10 mouse cellular contexts compared by ENCODE assay signal in genomic region chr17:35026206-35026605, GRCm38 (mm10). TPM values are rescaled to one million over a fixed set of nuclear protein-coding genes. Genes with fewer than 3 reads are reported as not detected.
DNase-seq lines count a peak whose midpoint lies in the region; ATAC-seq and TF ChIP-seq lines count a peak whose summit lies in the region.
"Had no signal": no experiment of that assay in that cellular context is flagged by ENCODE, and none has a peak within 500 bp of the region (broad histone marks: within the 10 kb centered on the region; RNA-seq: fewer than 3 reads in every experiment).

No protein-coding gene starts in this region.

- H3K4me1 ChIP-seq in liver, postnatal 0 days (ENCODE audit: insufficient read depth): peaks cover 30% of the 10 kb centered on the region
- peaks cover 32% of the 10 kb centered on the region for H3K4me1 ChIP-seq in embryonic facial prominence, embryonic 12.5 days
- peaks cover 25% of the 10 kb centered on the region for H3K4me1 ChIP-seq in intestine, embryonic 16.5 days (ENCODE audit: control insufficient read depth, insufficient read depth, low read length)

- WGBS in liver, postnatal 0 days (ENCODE audit: insufficient replicate concordance): 87% methylated on average over 5 of the region's 5 CpGs
- WGBS in embryonic facial prominence, embryonic 12.5 days: 80% methylated on average over 5 of the region's 5 CpGs
- WGBS in intestine, embryonic 16.5 days: 84% methylated on average over 5 of the region's 5 CpGs

- no peak overlapping the region for H3K4me3 ChIP-seq in gastrocnemius, adult 2 months
- H3K4me3 ChIP-seq in liver, postnatal 0 days (ENCODE audit: low read depth, low read length): no peak overlapping the region
- H3K4me3 ChIP-seq in embryonic facial prominence, embryonic 12.5 days: no peak overlapping the region
- H3K4me3 ChIP-seq in intestine, embryonic 16.5 days (ENCODE audit: low read length): no peak overlapping the region
- H3K4me3 ChIP-seq: liver, embryonic 15.5 days had no signal

- no peak overlapping the region for H3K4me2 ChIP-seq in liver, postnatal 0 days (ENCODE audit: low read depth, low read length)
- H3K4me2 ChIP-seq in embryonic facial prominence, embryonic 12.5 days (replicated peaks): no peak overlapping the region
- peak overlapping the region; percentile 12; the same call in 1 of the 2 replicates for H3K4me2 ChIP-seq in intestine, embryonic 16.5 days (ENCODE audit: low read depth, low read length)
- H3K4me2 ChIP-seq: liver, embryonic 15.5 days had no signal

- no peaks in the 10 kb centered on the region for H3K36me3 ChIP-seq in liver, postnatal 0 days (replicated peaks; ENCODE audit: insufficient read depth, low read length)
- H3K36me3 ChIP-seq in embryonic facial prominence, embryonic 12.5 days: no peaks in the 10 kb centered on the region
- H3K36me3 ChIP-seq in intestine, embryonic 16.5 days (ENCODE audit: control insufficient read depth, insufficient read depth, low read length): no peaks in the 10 kb centered on the region
- H3K36me3 ChIP-seq: liver, embryonic 15.5 days had no signal

- H3K27ac ChIP-seq in gastrocnemius, adult 2 months: no peak overlapping the region
- H3K27ac ChIP-seq in liver, postnatal 0 days (ENCODE audit: low read depth): no peak overlapping the region
- peak overlapping the region; percentile 58; the same call in 1 of the 2 replicates for H3K27ac ChIP-seq in embryonic facial prominence, embryonic 12.5 days
- no peak overlapping the region for H3K27ac ChIP-seq in intestine, embryonic 16.5 days (ENCODE audit: low read length)
- H3K27ac ChIP-seq: liver, embryonic 15.5 days had no signal

- intact Hi-C loops in gastrocnemius, adult 2 months (cut with DNase I): loop anchor here (10.0 kb wide), 1 partner anchor 209 kb away; the partner anchor contains the start of genes Atp6v1g2 and Nfkbil1

- peak; percentile 12 for DNase-seq in gastrocnemius, adult 2 months
- DNase-seq in gastrocnemius, adult 18-20 months (ENCODE audit: low spot score): no peak
- peak; percentile 13 for DNase-seq in liver, postnatal 0 days
- no peak for DNase-seq in liver
- DNase-seq in ovary, adult 18-20 months (ENCODE audit: low spot score): no peak
- no peak for DNase-seq in left cerebral cortex, adult 9 months (ENCODE audit: low spot score in 2 of 2)

- no peaks in the 10 kb centered on the region for H3K9me3 ChIP-seq in liver, postnatal 0 days (ENCODE audit: low read length)
- no peaks in the 10 kb centered on the region for H3K9me3 ChIP-seq in embryonic facial prominence, embryonic 12.5 days
- no peaks in the 10 kb centered on the region for H3K9me3 ChIP-seq in intestine, embryonic 16.5 days (ENCODE audit: control insufficient read depth, low read length)
- H3K9me3 ChIP-seq: liver, embryonic 15.5 days had no signal

- H3K27me3 ChIP-seq in liver, postnatal 0 days (ENCODE audit: insufficient read depth, low read length): 0 out of 2 replicates have a peak, but pooled peaks cover 3% of the 10 kb centered on the region
- H3K27me3 ChIP-seq in embryonic facial prominence, embryonic 12.5 days: no peaks in the 10 kb centered on the region
- H3K27me3 ChIP-seq in intestine, embryonic 16.5 days (replicated peaks; ENCODE audit: control insufficient read depth, insufficient read depth, low read length): no peaks in the 10 kb centered on the region
- H3K27me3 ChIP-seq: liver, embryonic 15.5 days had no signal

- no peak for TF ChIP-seq EP300 in liver, postnatal 0 days (IDR thresholded peaks at IDR 0.05; ENCODE audit: low read depth)

- TF ChIP-seq CTCF in gastrocnemius, adult 2 months (IDR thresholded peaks at IDR 0.05): no peak
- TF ChIP-seq CTCF in liver, postnatal 0 days (IDR thresholded peaks at IDR 0.05; ENCODE audit: low read depth): no peak

- H3K9ac ChIP-seq in liver, postnatal 0 days (replicated peaks): no peak overlapping the region
- H3K9ac ChIP-seq in embryonic facial prominence, embryonic 12.5 days: no peak overlapping the region
- H3K9ac ChIP-seq in intestine, embryonic 16.5 days (ENCODE audit: low read depth, low read length): 0 out of 2 replicates have a peak overlapping the region, but pooled peaks have one; percentile 29
- H3K9ac ChIP-seq: liver, embryonic 15.5 days had no signal

- no peak for ATAC-seq in liver, postnatal 0 days
- no peak for ATAC-seq in embryonic facial prominence, embryonic 12.5 days (ENCODE audit: insufficient number of reproducible peaks, insufficient read depth, low FRiP score, low TSS enrichment)
- no peak for ATAC-seq in intestine, embryonic 16.5 days

RNA-seq across cellular contexts. Expression of gene Sapcd1, which starts 1.6 kb away (rescaled TPM):
- total RNA-seq in gastrocnemius, adult 2 months (2021): not detected
- total RNA-seq in gastrocnemius, adult 18-20 months (2021): not detected
- polyA plus RNA-seq in liver, postnatal 0 days (2015; fragmentation: Nextera tagmentation; extraction: Ambion mirVana): 3.3 and 4.1 TPM in 2 replicates
- 8.7 and 9.5 TPM in 2 replicates for polyA plus RNA-seq in embryonic facial prominence, embryonic 12.5 days (2016; fragmentation: Nextera tagmentation; extraction: Ambion mirVana)
- polyA plus RNA-seq in intestine, embryonic 16.5 days (2015; fragmentation: Nextera tagmentation; extraction: Ambion mirVana): 11.3 TPM in 2 replicates
- total RNA-seq: gastrocnemius, postnatal 36 days had no signal

RNA-seq across cellular contexts. Expression of gene Vwa7, which starts 9.8 kb away (rescaled TPM):
- total RNA-seq in gastrocnemius, adult 2 months (2021): 10 to 100 TPM in 1 of 2 experiments, 1 to 10 TPM in 1; 7.8 to 14.4 TPM
- 10 to 100 TPM; 13.2 to 16.8 TPM for total RNA-seq in gastrocnemius, adult 18-20 months (2021)
- 0.09 and 0.12 TPM in 2 replicates for polyA plus RNA-seq in liver, postnatal 0 days (2015; fragmentation: Nextera tagmentation; extraction: Ambion mirVana)
- 0.20 and 0.25 TPM in 2 replicates for polyA plus RNA-seq in embryonic facial prominence, embryonic 12.5 days (2016; fragmentation: Nextera tagmentation; extraction: Ambion mirVana)
- 0.18 and 0.27 TPM in 2 replicates for polyA plus RNA-seq in intestine, embryonic 16.5 days (2015; fragmentation: Nextera tagmentation; extraction: Ambion mirVana)

RNA-seq across cellular contexts. Expression of gene Msh5, which starts 20.3 kb away (rescaled TPM):
- total RNA-seq in gastrocnemius, adult 2 months (2021): not detected
- under 1 TPM in 1 of 2 experiments, not detected in 1; 0.28 TPM for total RNA-seq in gastrocnemius, adult 18-20 months (2021)
- polyA plus RNA-seq in liver, postnatal 0 days (2015; fragmentation: Nextera tagmentation; extraction: Ambion mirVana): 3.8 and 4.2 TPM in 2 replicates
- 3.7 and 4.2 TPM in 2 replicates for polyA plus RNA-seq in embryonic facial prominence, embryonic 12.5 days (2016; fragmentation: Nextera tagmentation; extraction: Ambion mirVana)
- polyA plus RNA-seq in intestine, embryonic 16.5 days (2015; fragmentation: Nextera tagmentation; extraction: Ambion mirVana): 3.6 and 4.4 TPM in 2 replicates

RNA-seq across cellular contexts. Expression of gene Clic1, which starts 23.6 kb away (rescaled TPM):
- total RNA-seq in gastrocnemius, adult 2 months (2021): 10 to 100 TPM in 1 of 2 experiments, 1 to 10 TPM in 1; 7.2 to 11.3 TPM
- 10 to 100 TPM in 1 of 2 experiments, 1 to 10 TPM in 1; 7.5 to 11.6 TPM for total RNA-seq in gastrocnemius, adult 18-20 months (2021)
- 98.6 and 102 TPM in 2 replicates for polyA plus RNA-seq in liver, postnatal 0 days (2015; fragmentation: Nextera tagmentation; extraction: Ambion mirVana)
- polyA plus RNA-seq in embryonic facial prominence, embryonic 12.5 days (2016; fragmentation: Nextera tagmentation; extraction: Ambion mirVana): 205 and 211 TPM in 2 replicates
- polyA plus RNA-seq in intestine, embryonic 16.5 days (2015; fragmentation: Nextera tagmentation; extraction: Ambion mirVana): 405 and 416 TPM in 2 replicates

RNA-seq across cellular contexts. Expression of gene Vars, which starts 25.4 kb away (rescaled TPM):
- total RNA-seq in gastrocnemius, adult 2 months (2021): 10 to 100 TPM; 31.0 to 35.2 TPM
- total RNA-seq in gastrocnemius, adult 18-20 months (2021): 10 to 100 TPM; 38.2 TPM
- 38.0 and 43.8 TPM in 2 replicates for polyA plus RNA-seq in liver, postnatal 0 days (2015; fragmentation: Nextera tagmentation; extraction: Ambion mirVana)
- 150 and 160 TPM in 2 replicates for polyA plus RNA-seq in embryonic facial prominence, embryonic 12.5 days (2016; fragmentation: Nextera tagmentation; extraction: Ambion mirVana)
- 112 and 119 TPM in 2 replicates for polyA plus RNA-seq in intestine, embryonic 16.5 days (2015; fragmentation: Nextera tagmentation; extraction: Ambion mirVana)

Comparison
In these comparisons a context has a peak if more than half of its experiments do, and no peak if none do; other contexts are left out.
1. DNase-seq: peak in gastrocnemius, adult 2 months (single experiment) and liver, postnatal 0 days (single experiment); none in gastrocnemius, adult 18-20 months (single experiment), liver (single experiment), ovary, adult 18-20 months (single experiment) and left cerebral cortex, adult 9 months (0 of 2).